Mouse (Mus musculus) inflammation-experienced regulatory T-cells, adult 6 months (primary cell): ENCODE results near the gene Cobll1. TPM values are rescaled to one million over a fixed set of nuclear protein-coding genes. Genes with fewer than 3 reads are reported as not detected.

Source experiments
- ATAC-seq: one replicate; pipeline ENCODE4 v1.8.0; 2017
- polyA plus RNA-seq, 3 experiments: library from polyadenylated mRNA; unstranded; fragments of 100-300 nt; shearing (Covaris generic); gene quantifications; one replicate each; pipeline ENCODE4 v1.2.1; 2017

Cobll1 gene
- polyA plus RNA-seq, 3 experiments from 2014 or later, result 3.6 to 8.8 (median 3.6) TPM

- peak; percentile 91 for ATAC-seq
Observed at GRCm38 (mm10) chr2:65145421-65146117, 93.6 kb downstream of the Cobll1 start.

- no peak for ATAC-seq
Observed at GRCm38 (mm10) chr2:65141093-65141661, 98.0 kb downstream of the Cobll1 start.

GRCm38 (mm10) chr2:65140330-65140922 lies 98.8 kb downstream of the Cobll1 start:
- no peak for ATAC-seq

GRCm38 (mm10) chr2:65139606-65140329 lies 99.4 kb downstream of the Cobll1 start:
- no peak for ATAC-seq

GRCm38 (mm10) chr2:65138992-65139391 lies 100.2 kb downstream of the Cobll1 start:
- ATAC-seq, result no peak

- no peak for ATAC-seq
Observed at GRCm38 (mm10) chr2:65126141-65126783, 112.9 kb downstream of the Cobll1 start.

- no peak for ATAC-seq
Observed at GRCm38 (mm10) chr2:65123702-65124101, 115.5 kb downstream of the Cobll1 start.

- ATAC-seq, result no peak
Observed at GRCm38 (mm10) chr2:65121435-65121834, 117.8 kb downstream of the Cobll1 start.

GRCm38 (mm10) chr2:65121012-65121411 lies 118.2 kb downstream of the Cobll1 start:
- ATAC-seq, result no peak

- ATAC-seq, result no peak
Observed at GRCm38 (mm10) chr2:65120112-65120511, 119.1 kb downstream of the Cobll1 start.

GRCm38 (mm10) chr2:65119667-65120066 lies 119.5 kb downstream of the Cobll1 start:
- no peak for ATAC-seq

- ATAC-seq, result no peak
Observed at GRCm38 (mm10) chr2:65119076-65119475, 120.1 kb downstream of the Cobll1 start.

GRCm38 (mm10) chr2:65117859-65118258 lies 121.3 kb downstream of the Cobll1 start:
- ATAC-seq, result no peak

- no peak for ATAC-seq
Observed at GRCm38 (mm10) chr2:65116428-65117125, 122.6 kb downstream of the Cobll1 start.

- ATAC-seq, result no peak
Observed at GRCm38 (mm10) chr2:65113191-65113590, 126.0 kb downstream of the Cobll1 start.

- ATAC-seq, result no peak
Observed at GRCm38 (mm10) chr2:65104569-65104968, 134.6 kb downstream of the Cobll1 start.

GRCm38 (mm10) chr2:65103801-65104200 lies 135.4 kb downstream of the Cobll1 start:
- no peak for ATAC-seq

GRCm38 (mm10) chr2:65101388-65101787 lies 137.8 kb downstream of the Cobll1 start:
- no peak for ATAC-seq

GRCm38 (mm10) chr2:65100001-65100400 lies 139.2 kb downstream of the Cobll1 start:
- ATAC-seq, result no peak

- no peak for ATAC-seq
Observed at GRCm38 (mm10) chr2:65095571-65095970, 143.6 kb downstream of the Cobll1 start.

GRCm38 (mm10) chr2:65093990-65094389 lies 145.2 kb downstream of the Cobll1 start:
- ATAC-seq, result no peak

- no peak for ATAC-seq
Observed at GRCm38 (mm10) chr2:65090986-65091385, 148.2 kb downstream of the Cobll1 start.
